Mouse (Mus musculus): Measurements from ENCODE around the gene Smg1.

- TF ChIP-seq CTCF (IDR thresholded peaks at IDR 0.05; ENCODE audit: low read depth, low read length), result no peak
- TF ChIP-seq POLR2A (IDR thresholded peaks at IDR 0.05; ENCODE audit: borderline replicate concordance, low read depth, low read length), result no peak
These were observed 119.7 kb downstream of the Smg1 start for GRCm38 (mm10) chr7:118123512-118124411.

Measured in bone marrow macrophage, adult 2 months (primary cell).